18 mouse cellular contexts compared by ENCODE assay signal in genomic region chr11:81362461-81362860, GRCm38 (mm10).
DNase-seq lines count a peak whose midpoint lies in the region; ATAC-seq and TF ChIP-seq lines count a peak whose summit lies in the region.
"Had no signal": no experiment of that assay in that cellular context is flagged by ENCODE, and none has a peak within 500 bp of the region (broad histone marks: within the 10 kb centered on the region; RNA-seq: fewer than 3 reads in every experiment).

No protein-coding gene starts in this region.

- no peak for ATAC-seq in kidney, embryonic 14.5 days (ENCODE audit: low FRiP score, low TSS enrichment)
- no peak for ATAC-seq in intestine, embryonic 15.5 days
- ATAC-seq: hindbrain, embryonic 16.5 days had no signal

- TF ChIP-seq CTCF in kidney, adult 2 months (conservative IDR thresholded peaks at IDR 0.05; ENCODE audit: insufficient read depth, insufficient read length, low read depth, low read length), result no peak

- H3K4me3 ChIP-seq in kidney, adult 2 months (ENCODE audit: insufficient read depth, low read depth, low read length), result no peak overlapping the region
- no peak overlapping the region for H3K4me3 ChIP-seq in kidney, embryonic 14.5 days (ENCODE audit: low read length)
- no peak overlapping the region for H3K4me3 ChIP-seq in intestine, embryonic 15.5 days (replicated peaks)
- H3K4me3 ChIP-seq: heart, embryonic 13.5 days; limb, embryonic 15.5 days; lung, embryonic 15.5 days; midbrain, embryonic 10.5 days; neural tube, embryonic 13.5 days had no signal

- peak; percentile 68 for DNase-seq in kidney, adult 2 months
- DNase-seq in adrenal gland, adult 2 months, result peak; percentile 75
- peak; percentile 60 for DNase-seq in adrenal gland, postnatal 10 days
- DNase-seq in kidney, postnatal 10 days, result peak; percentile 43
- no peak for DNase-seq in spleen, postnatal 36 days (ENCODE audit: low spot score in 2 of 2)
- DNase-seq: cerebellum, postnatal 10 days; gastrocnemius, postnatal 36 days; heart, postnatal 36 days; spleen, adult 18-20 months; thymus, postnatal 25 days had no signal

- no peak for TF ChIP-seq POLR2A in kidney, adult 2 months (IDR thresholded peaks at IDR 0.05; ENCODE audit: low read depth, low read length)

- WGBS in kidney, adult 2 months, result 24% methylated on average over 3 of the region's 3 CpGs
- WGBS in kidney, embryonic 14.5 days, result 29% methylated on average over 3 of the region's 3 CpGs
- 34% methylated on average over 3 of the region's 3 CpGs for WGBS in intestine, embryonic 15.5 days

- no peak overlapping the region for H3K27ac ChIP-seq in kidney, adult 2 months (ENCODE audit: insufficient read depth, low read depth, low read length)
- H3K27ac ChIP-seq in kidney, embryonic 14.5 days (ENCODE audit: low read depth, low read length), result no peak overlapping the region
- H3K27ac ChIP-seq in intestine, embryonic 15.5 days, result no peak overlapping the region
- H3K27ac ChIP-seq: heart, embryonic 13.5 days; limb, embryonic 15.5 days; lung, embryonic 15.5 days; midbrain, embryonic 10.5 days; neural tube, embryonic 13.5 days had no signal

- peaks cover 4% of the 10 kb centered on the region; the same call in 1 of the 2 replicates for H3K9me3 ChIP-seq in kidney, embryonic 14.5 days (ENCODE audit: control insufficient read depth, low read length)
- no peaks in the 10 kb centered on the region for H3K9me3 ChIP-seq in intestine, embryonic 15.5 days
- H3K9me3 ChIP-seq: limb, embryonic 15.5 days; lung, embryonic 15.5 days; neural tube, embryonic 13.5 days had no signal

- no peak overlapping the region for H3K4me2 ChIP-seq in kidney, embryonic 14.5 days (replicated peaks; ENCODE audit: low read depth, low read length)
- H3K4me2 ChIP-seq in intestine, embryonic 15.5 days (replicated peaks), result no peak overlapping the region
- H3K4me2 ChIP-seq: heart, embryonic 13.5 days; limb, embryonic 15.5 days; lung, embryonic 15.5 days; neural tube, embryonic 13.5 days had no signal

- no peak overlapping the region for H3K9ac ChIP-seq in kidney, embryonic 14.5 days (ENCODE audit: low read depth, low read length)
- no peak overlapping the region for H3K9ac ChIP-seq in intestine, embryonic 15.5 days
- H3K9ac ChIP-seq: heart, embryonic 13.5 days; limb, embryonic 15.5 days; lung, embryonic 15.5 days; neural tube, embryonic 13.5 days had no signal

- no peaks in the 10 kb centered on the region for H3K27me3 ChIP-seq in kidney, adult 2 months (replicated peaks; ENCODE audit: control insufficient read depth, insufficient read depth, low read length)
- no peaks in the 10 kb centered on the region for H3K27me3 ChIP-seq in kidney, embryonic 14.5 days (ENCODE audit: control insufficient read depth, insufficient read depth, low read length)
- H3K27me3 ChIP-seq in intestine, embryonic 15.5 days (replicated peaks), result no peaks in the 10 kb centered on the region
- H3K27me3 ChIP-seq: heart, embryonic 13.5 days; limb, embryonic 15.5 days; lung, embryonic 15.5 days; neural tube, embryonic 13.5 days had no signal

- no peaks in the 10 kb centered on the region for H3K36me3 ChIP-seq in kidney, adult 2 months (ENCODE audit: control insufficient read depth, insufficient read depth, low read length)
- no peaks in the 10 kb centered on the region for H3K36me3 ChIP-seq in kidney, embryonic 14.5 days (ENCODE audit: control insufficient read depth, insufficient read depth, low read length)
- no peaks in the 10 kb centered on the region for H3K36me3 ChIP-seq in intestine, embryonic 15.5 days
- H3K36me3 ChIP-seq: heart, embryonic 13.5 days; limb, embryonic 15.5 days; lung, embryonic 15.5 days; midbrain, embryonic 10.5 days; neural tube, embryonic 13.5 days had no signal

- no peaks in the 10 kb centered on the region for H3K4me1 ChIP-seq in kidney, adult 2 months (ENCODE audit: control insufficient read depth, insufficient read depth, low read length)
- H3K4me1 ChIP-seq in kidney, embryonic 14.5 days (ENCODE audit: control insufficient read depth, insufficient read depth, low read length), result 0 out of 2 replicates have a peak, but pooled peaks cover 3% of the 10 kb centered on the region
- H3K4me1 ChIP-seq in intestine, embryonic 15.5 days (replicated peaks), result no peaks in the 10 kb centered on the region
- H3K4me1 ChIP-seq: heart, embryonic 13.5 days; lung, embryonic 15.5 days; midbrain, embryonic 10.5 days; neural tube, embryonic 13.5 days had no signal

Comparison
In these comparisons a context has a peak if more than half of its experiments do, and no peak if none do; other contexts are left out.
1. DNase-seq: peak in kidney, adult 2 months (single experiment), adrenal gland, adult 2 months (single experiment), adrenal gland, postnatal 10 days (single experiment) and kidney, postnatal 10 days (single experiment); none in spleen, postnatal 36 days (0 of 2).